Mouse (Mus musculus) forebrain, embryonic 10.5 days (tissue): Measurements from ENCODE around the gene Sapcd1. TPM values are rescaled to one million over a fixed set of nuclear protein-coding genes. Genes with fewer than 3 reads are reported as not detected.
"Not testable (repeated sequence)": the region's sequence is repeated elsewhere in the genome, so short reads cannot be mapped to it uniquely, and the experiment has no call there.

Experiments used
- DNase-seq: peaks from one replicate; pipeline ENCODE4 v3.0.0-alpha.2; 2017; ENCODE audit warnings: low spot score; ENCODE audit errors: extremely low spot score
- H3K27ac ChIP-seq: fragments of 300-500 bp; sonication (generic); 2 replicates; pipeline ENCODE4 v1.5.1; 2016; ENCODE audit warnings: mild to moderate bottlenecking
- H3K27me3 ChIP-seq: fragments of 300-500 bp; sonication (generic); 2 replicates; pipeline ENCODE4 v1.6.1; 2016; ENCODE audit warnings: mild to moderate bottlenecking; ENCODE audit not compliant: poor library complexity, severe bottlenecking
- H3K36me3 ChIP-seq: fragments of 300-500 bp; sonication (generic); replicated peaks from 2 replicates; pipeline ENCODE4 v1.6.1; 2016; ENCODE audit warnings: mild to moderate bottlenecking, moderate library complexity
- H3K4me1 ChIP-seq: fragments of 300-500 bp; sonication (generic); 2 replicates; pipeline ENCODE4 v1.6.1; 2016
- H3K4me3 ChIP-seq: fragments of 300-500 bp; sonication (generic); 2 replicates; pipeline ENCODE4 v1.5.1; 2016; ENCODE audit warnings: mild to moderate bottlenecking, moderate library complexity
- H3K9me3 ChIP-seq: fragments of 300-500 bp; sonication (generic); 2 replicates; pipeline ENCODE4 v1.6.1; 2016; ENCODE audit warnings: mild to moderate bottlenecking, moderate library complexity
- WGBS: fragments of 180-500 bp; shearing (Covaris S2); methylation state at CpG from one replicate; pipeline ENCODE4 v1.1.7; 2016; 5-methylcytosine and 5-hydroxymethylcytosine counted together
- polyA plus RNA-seq: library from polyadenylated mRNA; unstranded; fragments of >200 nt; fragmentation: Nextera tagmentation; extraction: Ambion mirVana; gene quantifications from 2 replicates; pipeline ENCODE4 v1.2.1, GENCODE M21; 2016

Gene Sapcd1
- polyA plus RNA-seq, 1 experiment from 2014 or later: 3.0 TPM

DNA sequence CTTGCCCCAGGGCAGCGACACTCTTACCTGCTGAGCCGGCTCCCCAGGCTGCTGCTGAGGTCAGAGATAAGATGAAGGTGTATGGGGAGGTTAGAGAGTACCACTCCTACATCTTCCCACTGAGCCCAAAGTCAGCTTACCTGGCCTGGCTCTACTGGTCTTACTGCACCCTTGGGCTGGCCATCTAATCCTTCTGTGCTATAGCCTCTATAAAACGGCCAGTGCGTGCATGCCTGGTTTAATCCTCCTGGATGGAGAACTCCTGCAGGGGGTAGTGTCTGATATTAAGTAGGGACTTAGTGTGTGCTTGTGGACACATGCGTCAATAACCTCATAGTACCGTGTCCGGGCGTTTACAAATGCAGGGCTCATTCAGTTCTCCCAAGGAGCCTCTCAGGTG, 7.3 kb downstream of the Sapcd1 start:
- DNase-seq: no peak
- WGBS: 90% methylated on average over 8 of the region's 8 CpGs

DNA sequence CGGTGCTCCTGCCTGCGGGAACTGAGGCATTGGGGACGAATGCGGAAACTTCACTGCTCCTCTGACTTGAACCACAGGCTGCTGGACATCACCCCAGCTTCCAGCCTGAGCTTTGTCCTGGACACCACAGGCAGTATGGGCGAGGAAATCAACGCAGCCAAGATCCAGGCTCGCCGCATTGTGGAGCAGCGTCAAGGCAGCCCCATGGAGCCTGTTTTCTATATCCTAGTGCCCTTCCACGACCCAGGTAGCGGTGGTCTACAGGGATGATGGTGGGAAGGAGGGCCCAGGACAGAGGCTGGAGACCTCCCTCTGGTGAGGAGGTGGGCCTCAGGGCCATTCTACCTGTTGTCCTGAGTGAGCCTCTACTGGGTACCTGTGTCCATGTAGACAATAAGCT, 7.9 kb downstream of the Sapcd1 start:
- WGBS: 81% methylated on average over 11 of the region's 11 CpGs
- Histone ChIP-seq H3K27me3 (no peaks in the 10 kb centered on the region), H3K36me3 (peaks cover 37% of the 10 kb centered on the region), H3K4me3 (peak overlapping the region; percentile 15; the same call in 1 of the 2 replicates), H3K4me1 (peaks cover 33% of the 10 kb centered on the region), H3K27ac (no peak overlapping the region), H3K9me3 (no peaks in the 10 kb centered on the region)
- DNase-seq: no peak

More for the DNA sequence above, 7.3 kb downstream of the Sapcd1 start:
- Histone ChIP-seq H3K9me3 (no peaks in the 10 kb centered on the region), H3K4me3 (no peak overlapping the region), H3K4me1 (peaks cover 35% of the 10 kb centered on the region), H3K36me3 (peaks cover 31% of the 10 kb centered on the region), H3K27me3 (no peaks in the 10 kb centered on the region), H3K27ac (no peak overlapping the region)

DNA sequence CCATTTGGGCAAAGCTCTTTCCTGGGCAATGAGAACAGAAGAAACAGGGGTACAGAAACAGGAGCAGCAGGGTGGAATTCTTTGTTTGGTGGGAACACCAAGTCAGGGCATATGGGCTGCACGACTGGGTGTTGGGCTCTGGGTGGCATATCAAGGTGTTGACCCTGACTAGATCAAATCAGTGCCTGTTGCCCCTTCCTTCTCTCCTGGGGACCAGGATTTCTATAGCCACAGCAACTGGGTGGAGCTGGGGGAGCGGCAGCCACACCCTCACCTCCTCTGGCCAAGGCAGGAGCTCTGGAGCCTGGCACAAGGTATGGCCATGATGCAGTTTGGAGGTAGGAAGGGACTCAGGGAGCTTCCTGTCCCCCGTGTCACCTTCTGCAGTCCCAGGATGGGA, 9.6 kb downstream of the Sapcd1 start:
- no peak overlapping the region for H3K27ac ChIP-seq
- H3K4me1 ChIP-seq: peaks cover 16% of the 10 kb centered on the region
- H3K36me3 ChIP-seq: peaks cover 54% of the 10 kb centered on the region
- no peak for DNase-seq
- 79% methylated on average over 3 of the region's 3 CpGs for WGBS
- H3K27me3 ChIP-seq: no peaks in the 10 kb centered on the region
- H3K4me3 ChIP-seq: no peak overlapping the region
- H3K9me3 ChIP-seq: no peaks in the 10 kb centered on the region

DNA sequence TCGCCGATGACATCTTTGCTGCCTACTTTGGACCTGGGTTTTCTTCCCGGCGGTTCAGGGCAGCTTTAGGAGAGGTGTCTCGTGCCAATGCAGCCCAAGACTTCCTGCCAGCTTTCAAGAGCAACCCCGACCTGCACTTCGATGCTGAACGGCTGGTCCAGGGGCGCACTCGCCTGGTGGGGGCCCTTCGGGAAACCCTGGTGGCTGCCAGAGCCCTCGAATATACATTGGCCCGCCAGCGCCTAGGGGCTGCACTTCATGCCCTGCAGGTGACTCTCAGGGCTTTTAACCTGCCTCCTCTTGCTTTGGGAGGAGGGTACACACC, 10.1 kb downstream of the Sapcd1 start:
- H3K4me1 ChIP-seq: peaks cover 16% of the 10 kb centered on the region
- no peak for DNase-seq
- H3K9me3 ChIP-seq: no peaks in the 10 kb centered on the region
- H3K36me3 ChIP-seq: peaks cover 59% of the 10 kb centered on the region
- H3K27ac ChIP-seq: no peak overlapping the region
- H3K27me3 ChIP-seq: no peaks in the 10 kb centered on the region
- H3K4me3 ChIP-seq: no peak overlapping the region
- WGBS: 73% methylated on average over 14 of the region's 14 CpGs

DNA sequence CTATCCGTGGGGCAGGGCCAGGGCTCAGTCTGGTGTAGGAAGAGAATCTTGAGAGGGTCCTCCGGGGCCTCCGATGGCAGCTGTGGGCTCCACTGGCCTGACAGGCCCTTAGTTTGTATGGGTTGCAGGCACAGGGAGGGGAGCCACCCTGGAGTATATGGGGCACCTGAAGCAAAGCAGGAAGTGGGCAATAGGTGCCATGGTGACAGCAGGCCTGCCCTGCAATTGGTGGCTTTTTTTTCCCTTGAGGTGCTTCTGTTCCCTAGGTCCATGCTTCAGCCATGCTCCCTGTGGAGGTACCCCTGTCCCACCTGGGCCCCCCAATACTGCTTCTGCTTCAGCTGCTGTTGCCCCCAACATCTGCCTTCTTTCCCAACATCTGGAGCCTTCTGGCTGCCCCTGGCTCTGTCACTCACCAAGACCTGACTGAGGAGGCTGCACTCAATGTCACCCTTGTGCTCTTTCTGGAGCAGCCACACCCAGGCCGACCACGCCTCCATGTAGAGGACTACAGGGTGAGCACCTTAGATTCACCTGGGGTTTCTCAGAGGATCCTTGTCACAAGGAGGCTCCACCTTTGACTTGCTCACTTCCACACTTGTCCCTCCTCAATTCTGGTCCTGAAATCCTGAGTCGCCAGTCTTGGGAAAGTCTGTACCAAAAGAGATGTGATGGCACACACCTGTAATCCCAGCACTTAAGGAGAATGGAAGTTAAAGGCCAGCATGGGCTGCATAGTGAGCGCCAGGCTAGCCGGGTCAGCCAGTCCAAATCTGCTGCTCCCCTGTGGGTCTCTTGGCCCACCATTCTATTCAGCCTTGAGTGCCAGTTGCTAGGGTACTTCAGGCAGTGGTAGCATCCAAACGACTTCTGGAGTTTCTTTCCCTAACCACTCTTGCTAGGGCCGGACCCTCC, 10.8 kb downstream of the Sapcd1 start:
- WGBS: 79% methylated on average over 10 of the region's 10 CpGs
- H3K4me1 ChIP-seq: peaks cover 15% of the 10 kb centered on the region
- no peak for DNase-seq
- H3K36me3 ChIP-seq: peaks cover 66% of the 10 kb centered on the region
- H3K27me3 ChIP-seq: no peaks in the 10 kb centered on the region
- no peak overlapping the region for H3K4me3 ChIP-seq
- no peaks in the 10 kb centered on the region for H3K9me3 ChIP-seq
- H3K27ac ChIP-seq: peak overlapping the region; percentile 35; the same call in 1 of the 2 replicates

DNA sequence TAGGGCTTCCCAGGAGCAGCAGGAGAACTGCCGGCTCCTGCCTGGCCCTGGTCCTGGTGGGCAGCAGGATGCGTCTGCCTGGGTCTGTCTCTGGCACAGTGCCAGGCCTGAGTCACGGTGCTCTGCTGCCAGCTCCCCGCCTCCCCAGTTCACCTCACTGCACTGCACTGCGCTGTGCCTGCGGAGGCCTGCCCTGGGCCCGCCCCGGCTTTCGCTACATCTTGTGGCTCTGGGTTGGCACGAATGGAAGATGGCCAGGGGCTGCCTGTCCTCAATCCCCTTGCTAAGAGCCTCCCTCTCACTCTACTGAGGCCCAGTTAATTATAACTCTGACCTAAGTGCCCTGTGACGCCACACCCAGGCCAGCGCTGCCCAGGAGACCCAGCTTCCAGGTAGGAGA, 11.4 kb downstream of the Sapcd1 start, which contains the start of gene Vwa7:
TSS of gene Vwa7 (plus strand) at position 204 of the 400 bp plus-strand sequence.
- H3K36me3 ChIP-seq: peaks cover 72% of the 10 kb centered on the region
- DNase-seq: no peak
- H3K4me1 ChIP-seq: peaks cover 9% of the 10 kb centered on the region
- peak within 1 kb of the TSS; percentile 35; the same call in 1 of the 2 replicates for H3K27ac ChIP-seq
- no peak within 1 kb of the TSS for H3K4me3 ChIP-seq
- no peaks in the 10 kb centered on the region for H3K9me3 ChIP-seq
- WGBS: 90% methylated on average over 11 of the region's 12 CpGs
- H3K27me3 ChIP-seq: no peaks in the 10 kb centered on the region

DNA sequence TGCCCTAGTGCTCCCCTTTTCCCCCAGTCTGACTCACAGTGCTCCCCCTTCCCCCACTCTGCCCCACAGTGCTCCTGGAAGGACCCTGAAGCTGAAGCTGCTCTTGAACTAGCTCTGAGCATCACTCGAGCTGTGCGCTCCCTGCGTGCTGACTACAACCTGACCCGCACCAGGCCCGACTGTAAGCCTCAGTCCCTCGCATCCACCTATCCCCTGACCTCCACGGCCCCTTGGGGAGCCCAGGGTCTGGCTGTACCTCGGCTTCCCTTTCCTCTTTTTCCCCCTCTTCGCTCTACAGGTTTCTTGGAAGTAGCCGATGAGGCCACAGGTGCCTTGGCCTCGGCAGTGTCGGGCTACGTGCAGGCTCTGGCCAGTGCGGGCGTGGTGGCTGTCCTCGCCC, 12.5 kb downstream of the Sapcd1 start:
- Histone ChIP-seq H3K27me3 (no peaks in the 10 kb centered on the region), H3K9me3 (no peaks in the 10 kb centered on the region), H3K27ac (no peak overlapping the region), H3K36me3 (peaks cover 83% of the 10 kb centered on the region), H3K4me3 (no peak overlapping the region), H3K4me1 (no peaks in the 10 kb centered on the region)
- 95% methylated on average over 16 of the region's 16 CpGs for WGBS
- DNase-seq: no peak

DNA sequence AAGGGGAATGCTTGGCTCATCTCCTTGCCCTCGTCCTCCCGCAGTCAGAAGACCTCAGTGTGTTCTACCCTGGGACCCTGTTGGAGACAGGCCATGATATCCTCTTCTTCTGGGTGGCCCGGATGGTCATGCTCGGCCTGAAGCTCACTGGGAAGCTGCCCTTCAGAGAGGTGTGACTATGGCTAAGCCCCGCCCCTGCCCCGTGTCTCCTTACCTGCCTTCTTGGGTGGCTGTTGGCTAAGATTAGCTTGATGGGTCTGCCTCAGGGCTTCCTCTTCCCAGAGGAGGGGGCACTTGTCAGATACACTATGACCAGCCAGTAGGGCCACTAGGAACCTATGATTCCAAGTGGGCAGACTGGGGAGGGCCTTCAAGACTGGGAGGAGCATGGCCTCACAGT, 14.6 kb downstream of the Sapcd1 start:
- Histone ChIP-seq H3K4me3 (no peak overlapping the region), H3K27ac (no peak overlapping the region), H3K9me3 (no peaks in the 10 kb centered on the region), H3K4me1 (no peaks in the 10 kb centered on the region), H3K36me3 (peaks cover 100% of the 10 kb centered on the region), H3K27me3 (no peaks in the 10 kb centered on the region)
- no peak for DNase-seq
- 93% methylated on average over 6 of the region's 6 CpGs for WGBS

DNA sequence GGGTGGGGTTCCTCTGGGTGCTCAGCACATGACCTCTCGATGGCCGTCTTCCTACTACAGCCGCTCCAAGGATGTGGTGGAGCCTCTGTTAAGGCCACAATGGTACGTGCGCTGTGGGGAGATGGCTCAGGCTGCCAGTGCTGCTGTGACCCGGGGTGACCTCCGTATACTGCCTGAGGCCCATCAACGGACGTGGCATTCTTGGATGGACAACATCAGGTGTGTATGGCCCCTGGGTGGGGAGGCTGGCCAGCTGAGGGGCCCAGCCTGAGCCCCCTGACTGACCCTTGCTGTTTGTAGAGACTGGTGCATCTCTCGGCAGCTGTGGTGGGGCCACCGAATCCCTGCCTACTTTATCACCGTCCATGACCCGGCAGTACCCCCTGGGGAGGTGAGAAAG, 15.4 kb downstream of the Sapcd1 start:
- H3K9me3 ChIP-seq: no peaks in the 10 kb centered on the region
- no peak overlapping the region for H3K4me3 ChIP-seq
- WGBS: 87% methylated on average over 13 of the region's 13 CpGs
- no peak overlapping the region for H3K27ac ChIP-seq
- H3K36me3 ChIP-seq: peaks cover 100% of the 10 kb centered on the region
- H3K27me3 ChIP-seq: no peaks in the 10 kb centered on the region
- DNase-seq: no peak
- no peaks in the 10 kb centered on the region for H3K4me1 ChIP-seq

DNA sequence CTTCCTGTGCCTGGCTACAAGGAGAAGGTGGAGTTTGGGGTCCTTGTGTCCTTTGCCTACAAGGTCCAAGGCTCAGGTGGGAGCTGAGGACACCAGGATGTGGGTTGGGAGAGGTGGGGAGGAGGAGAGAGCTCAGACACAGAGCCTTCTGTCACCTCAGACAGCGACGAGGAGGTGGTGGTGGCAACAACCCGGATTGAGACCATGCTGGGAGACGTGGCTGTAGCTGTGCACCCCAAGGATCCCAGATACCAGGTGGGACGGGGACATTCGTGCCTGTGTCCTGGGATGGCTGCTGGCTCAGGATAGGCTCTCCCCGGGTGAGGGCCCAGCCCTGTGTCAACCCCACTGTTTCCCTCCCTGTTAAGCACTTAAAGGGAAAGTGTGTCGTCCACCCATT, 16.4 kb downstream of the Sapcd1 start:
- Histone ChIP-seq H3K9me3 (0 out of 2 replicates have a peak, but pooled peaks cover 2% of the 10 kb centered on the region), H3K36me3 (peaks cover 100% of the 10 kb centered on the region), H3K27me3 (no peaks in the 10 kb centered on the region), H3K4me3 (no peak overlapping the region), H3K4me1 (no peaks in the 10 kb centered on the region), H3K27ac (no peak overlapping the region)
- no peak for DNase-seq
- 94% methylated on average over 8 of the region's 8 CpGs for WGBS

DNA sequence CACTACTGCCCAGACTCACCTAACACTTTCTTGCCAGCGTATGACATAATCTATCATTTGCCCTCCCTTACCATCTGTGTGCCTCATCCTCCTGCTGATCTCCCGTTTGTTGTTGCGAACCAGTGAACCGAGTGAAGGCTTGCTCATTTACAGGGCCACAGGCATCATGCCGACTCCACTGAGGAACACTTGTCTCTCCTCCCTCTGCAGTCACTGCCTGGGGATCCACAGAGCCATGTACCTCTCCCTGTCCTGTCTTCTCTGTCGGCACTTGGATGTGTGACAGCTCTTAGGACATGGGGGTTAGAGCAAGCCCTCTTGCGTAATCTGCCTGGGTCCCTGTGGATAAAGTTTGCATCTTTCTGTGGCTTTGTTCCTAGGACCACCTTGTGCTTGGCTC, 18.2 kb downstream of the Sapcd1 start:
- H3K27ac ChIP-seq: no peak overlapping the region
- H3K4me3 ChIP-seq: no peak overlapping the region; the same call in 1 of the 2 replicates
- no peaks in the 10 kb centered on the region for H3K4me1 ChIP-seq
- DNase-seq: no peak
- peaks cover 100% of the 10 kb centered on the region for H3K36me3 ChIP-seq
- 87% methylated on average over 7 of the region's 7 CpGs for WGBS
- H3K27me3 ChIP-seq: no peaks in the 10 kb centered on the region
- 0 out of 2 replicates have a peak, but pooled peaks cover 3% of the 10 kb centered on the region for H3K9me3 ChIP-seq

DNA sequence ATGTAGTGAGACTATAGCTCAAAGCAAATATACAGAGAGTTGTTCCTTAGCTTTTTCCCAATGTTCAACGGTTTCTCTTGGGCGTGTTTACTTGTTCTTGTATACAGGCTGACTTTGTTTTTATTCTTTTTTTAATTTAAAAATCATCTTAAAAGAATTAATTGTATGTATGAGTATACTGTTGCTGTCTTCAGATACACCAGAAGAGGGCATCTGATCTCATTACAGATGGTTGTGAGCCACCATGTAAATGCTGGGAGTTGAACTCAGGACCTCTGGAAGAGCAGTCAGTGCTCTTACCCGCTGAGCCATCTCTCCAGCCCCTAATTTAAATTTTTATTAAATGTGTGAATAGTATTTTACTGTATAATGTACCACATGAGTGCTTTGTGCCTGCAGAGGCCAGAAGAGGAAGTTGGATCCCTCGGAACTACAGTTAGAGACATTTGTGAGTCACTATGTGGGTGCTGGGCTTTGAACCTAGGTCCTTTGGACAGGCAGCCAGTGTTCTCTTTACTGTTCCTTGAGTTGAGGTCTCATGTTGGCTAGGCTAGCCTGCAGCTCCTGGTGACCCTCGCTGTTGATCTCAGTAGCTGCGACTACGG, 20.3 kb downstream of the Sapcd1 start:
- H3K9me3 ChIP-seq: 0 out of 2 replicates have a peak, but pooled peaks cover 3% of the 10 kb centered on the region
- WGBS: 94% methylated on average over 7 of the region's 7 CpGs
- H3K27me3 ChIP-seq: no peaks in the 10 kb centered on the region
- H3K4me3 ChIP-seq: no peak overlapping the region
- H3K27ac ChIP-seq: no peak overlapping the region
- peaks cover 12% of the 10 kb centered on the region for H3K4me1 ChIP-seq
- H3K36me3 ChIP-seq: peaks cover 98% of the 10 kb centered on the region
- no peak for DNase-seq

DNA sequence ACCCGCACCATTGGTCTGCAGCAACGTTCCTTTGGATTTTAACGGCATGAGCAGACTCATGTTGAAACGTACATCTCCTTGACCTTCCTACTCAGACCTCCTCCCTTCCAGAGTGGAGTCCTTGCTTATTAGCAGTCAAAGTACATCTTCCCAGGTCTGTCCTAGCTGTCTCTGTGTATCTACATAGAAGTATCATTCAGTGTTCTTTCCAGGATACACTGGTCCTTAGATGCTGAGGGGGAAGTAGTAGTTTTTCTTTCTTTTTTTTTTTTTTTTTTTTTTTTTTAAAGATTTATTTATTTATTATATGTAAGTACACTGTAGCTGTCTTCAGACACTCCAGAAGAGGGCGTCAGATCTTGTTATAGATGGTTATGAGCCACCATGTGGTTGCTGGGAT, 21.9 kb downstream of the Sapcd1 start:
- 98% methylated on average over 4 of the region's 5 CpGs for WGBS
- H3K27me3 ChIP-seq, H3K4me3 ChIP-seq, H3K9me3 ChIP-seq, H3K27ac ChIP-seq, DNase-seq: not testable (repeated sequence)
- peaks cover 85% of the 10 kb centered on the region for H3K36me3 ChIP-seq
- H3K4me1 ChIP-seq: peaks cover 26% of the 10 kb centered on the region
